Comparison of ENCODE assay signal across 15 mouse cellular contexts in genomic region chr7:79513466-79513865, GRCm38 (mm10). TPM values are rescaled to one million over a fixed set of nuclear protein-coding genes. Genes with fewer than 3 reads are reported as not detected.
DNase-seq lines count a peak whose midpoint lies in the region; ATAC-seq and TF ChIP-seq lines count a peak whose summit lies in the region.
"Had no signal": no experiment of that assay in that cellular context is flagged by ENCODE, and none has a peak within 500 bp of the region (broad histone marks: within the 10 kb centered on the region; RNA-seq: fewer than 3 reads in every experiment).

No protein-coding gene starts in this region.

- no peaks in the 10 kb centered on the region for H3K9me3 ChIP-seq in forebrain, postnatal 0 days (ENCODE audit: low read length)
- H3K9me3 ChIP-seq in midbrain, embryonic 15.5 days: no peaks in the 10 kb centered on the region
- no peaks in the 10 kb centered on the region for H3K9me3 ChIP-seq in liver, embryonic 12.5 days (replicated peaks)
- H3K9me3 ChIP-seq: embryonic facial prominence, embryonic 12.5 days; heart, embryonic 12.5 days had no signal

- 14% methylated on average over 2 of the region's 2 CpGs for WGBS in forebrain, postnatal 0 days
- 16% methylated on average over 2 of the region's 2 CpGs for WGBS in midbrain, embryonic 15.5 days
- whole genome bisulfite sequencing in liver, embryonic 12.5 days (ENCODE audit: insufficient replicate concordance): 7% methylated on average over 2 of the region's 2 CpGs

- DNase-seq in A20 (ENCODE audit: low read depth, low spot score): peak; percentile 18
- peak; percentile 52 for DNase-seq in brain, embryonic 14.5 days (ENCODE audit: low read depth)
- DNase-seq in forebrain, postnatal 0 days: peak; percentile 41
- no peak for DNase-seq in heart, postnatal 14 days
- DNase-seq: gastrocnemius, postnatal 14 days; kidney, adult 8-10 months; lung, adult 18-20 months; lung, postnatal 4 days; thymus, adult 18-20 months had no signal

- no peak for TF ChIP-seq CTCF in brain, embryonic 14.5 days (IDR thresholded peaks at IDR 0.05; ENCODE audit: borderline replicate concordance, extremely low read depth, insufficient read depth, insufficient read length)
- TF ChIP-seq CTCF in forebrain, postnatal 0 days (IDR thresholded peaks at IDR 0.05; ENCODE audit: low read depth): no peak

- H3K36me3 ChIP-seq in forebrain, postnatal 0 days (ENCODE audit: insufficient read depth): peaks cover 25% of the 10 kb centered on the region
- H3K36me3 ChIP-seq in midbrain, embryonic 15.5 days (replicated peaks): no peaks in the 10 kb centered on the region
- H3K36me3 ChIP-seq in liver, embryonic 12.5 days: no peaks in the 10 kb centered on the region
- H3K36me3 ChIP-seq: embryonic facial prominence, embryonic 12.5 days; heart, embryonic 12.5 days had no signal

- intact Hi-C loops in heart, postnatal 14 days (cut with DNase I): no loop called here

- no peak overlapping the region for H3K4me3 ChIP-seq in forebrain, postnatal 0 days (ENCODE audit: low read depth, low read length)
- H3K4me3 ChIP-seq in midbrain, embryonic 15.5 days: no peak overlapping the region
- no peak overlapping the region for H3K4me3 ChIP-seq in liver, embryonic 12.5 days
- H3K4me3 ChIP-seq: embryonic facial prominence, embryonic 12.5 days; heart, embryonic 12.5 days had no signal

- peak overlapping the region; percentile 98 for H3K27ac ChIP-seq in forebrain, postnatal 0 days (ENCODE audit: low read depth, low read length)
- H3K27ac ChIP-seq in midbrain, embryonic 15.5 days: peak overlapping the region; percentile 85
- no peak overlapping the region for H3K27ac ChIP-seq in liver, embryonic 12.5 days
- H3K27ac ChIP-seq: embryonic facial prominence, embryonic 12.5 days had no signal

- TF ChIP-seq POLR2A in brain, embryonic 14.5 days (IDR thresholded peaks at IDR 0.05; ENCODE audit: borderline replicate concordance, extremely low read depth, insufficient read depth, insufficient read length, poor library complexity, severe bottlenecking): no peak

- H3K27me3 ChIP-seq in forebrain, postnatal 0 days (ENCODE audit: insufficient read depth, low read length): no peaks in the 10 kb centered on the region
- H3K27me3 ChIP-seq in midbrain, embryonic 15.5 days (replicated peaks): 0 out of 2 replicates have a peak, but pooled peaks cover 5% of the 10 kb centered on the region
- H3K27me3 ChIP-seq in liver, embryonic 12.5 days (replicated peaks): peaks cover 100% of the 10 kb centered on the region

- peak overlapping the region; percentile 80; the same call in 1 of the 2 replicates for H3K9ac ChIP-seq in forebrain, postnatal 0 days
- no peak overlapping the region for H3K9ac ChIP-seq in midbrain, embryonic 15.5 days
- H3K9ac ChIP-seq in liver, embryonic 12.5 days: no peak overlapping the region
- H3K9ac ChIP-seq: embryonic facial prominence, embryonic 12.5 days; heart, embryonic 12.5 days had no signal

- H3K4me2 ChIP-seq in forebrain, postnatal 0 days (ENCODE audit: low read depth): peak overlapping the region; percentile 57; the same call in 1 of the 2 replicates
- no peak overlapping the region for H3K4me2 ChIP-seq in midbrain, embryonic 15.5 days
- no peak overlapping the region for H3K4me2 ChIP-seq in liver, embryonic 12.5 days
- H3K4me2 ChIP-seq: embryonic facial prominence, embryonic 12.5 days; heart, embryonic 12.5 days had no signal

- no peak for ATAC-seq in forebrain, postnatal 0 days
- ATAC-seq in midbrain, embryonic 15.5 days (replicated peaks): no peak
- ATAC-seq in inflammation-experienced regulatory T-cells, adult 6 months: no peak
- no peak for ATAC-seq in liver, embryonic 12.5 days
- ATAC-seq: activated CD4-positive, CD25-positive, alpha-beta regulatory T cell, adult 4 months had no signal

- H3K4me1 ChIP-seq in forebrain, postnatal 0 days (ENCODE audit: insufficient read depth): peaks cover 40% of the 10 kb centered on the region
- H3K4me1 ChIP-seq in midbrain, embryonic 15.5 days: peaks cover 73% of the 10 kb centered on the region
- H3K4me1 ChIP-seq in liver, embryonic 12.5 days: peaks cover 9% of the 10 kb centered on the region

RNA-seq across cellular contexts. Expression of gene Polg, which starts 47.3 kb away (rescaled TPM):
- 44.7 and 55.4 TPM in 2 replicates for polyA plus RNA-seq in brain, embryonic 14.5 days (2012; rRNA removed)
- total RNA-seq in forebrain, postnatal 0 days (2014; rRNA removed): 51.1 and 52.9 TPM in 2 replicates
- 17.4 and 19.4 TPM in 2 replicates for polyA plus RNA-seq in forebrain, postnatal 0 days (2015; fragmentation: Nextera tagmentation; extraction: Ambion mirVana)
- polyA plus RNA-seq in midbrain, embryonic 15.5 days (2015; fragmentation: Nextera tagmentation; extraction: Ambion mirVana): 22.7 and 27.0 TPM in 2 replicates
- total RNA-seq in heart, postnatal 14 days (2021): 10 to 100 TPM; 51.4 to 54.7 TPM
- polyA plus RNA-seq in inflammation-experienced regulatory T-cells, adult 6 months (2017; shearing (Covaris generic)): 10 to 100 TPM; 15.0 to 37.4 (median 27.3) TPM
- 33.1 and 33.8 TPM in 2 replicates for polyA plus RNA-seq in liver, embryonic 12.5 days (2016; fragmentation: Nextera tagmentation; extraction: Ambion mirVana)

Comparison
In these comparisons a context has a peak if more than half of its experiments do, and no peak if none do; other contexts are left out.
1. DNase-seq: peak in A20 (single experiment), brain, embryonic 14.5 days (single experiment) and forebrain, postnatal 0 days (single experiment); none in heart, postnatal 14 days (0 of 2).